Mouse (Mus musculus) midbrain, embryonic 11.5 days (tissue): Measurements from ENCODE around the gene Bst1. TPM values are rescaled to one million over a fixed set of nuclear protein-coding genes. Genes with fewer than 3 reads are reported as not detected.
A peak's percentile ranks its signal among the peaks of the same experiment; 100 is the strongest.

ENCODE experiments used
- ATAC-seq: fragments of 200-750 bp; cut with Nextera tagmentation; 2 replicates; pipeline ENCODE4 v1.8.0; 2017; ENCODE audit warnings: moderate TSS enrichment, moderate library complexity; ENCODE audit not compliant: low FRiP score
- DNase-seq: peaks from one replicate; pipeline ENCODE4 v3.0.0; 2015; ENCODE audit warnings: low spot score; ENCODE audit errors: missing footprints
- H3K27ac ChIP-seq: fragments of 300-500 bp; sonication (generic); 2 replicates; pipeline ENCODE4 v1.5.1; 2014; ENCODE audit warnings: low read depth, low read length
- H3K27me3 ChIP-seq: fragments of 300-500 bp; sonication (generic); 2 replicates; pipeline ENCODE4 v1.6.1; 2014; ENCODE audit warnings: mild to moderate bottlenecking, low read length, moderate library complexity, mixed read lengths; ENCODE audit not compliant: control insufficient read depth, insufficient read depth
- H3K36me3 ChIP-seq: fragments of 300-500 bp; sonication (generic); 2 replicates; pipeline ENCODE4 v1.6.1; 2014; ENCODE audit warnings: mild to moderate bottlenecking, low read length, moderate library complexity, mixed read lengths; ENCODE audit not compliant: control insufficient read depth, insufficient read depth
- H3K4me1 ChIP-seq: fragments of 300-500 bp; sonication (generic); 2 replicates; pipeline ENCODE4 v1.6.1; 2014; ENCODE audit warnings: low read length; ENCODE audit not compliant: control insufficient read depth, insufficient read depth
- H3K4me2 ChIP-seq: fragments of 300-500 bp; sonication (generic); 2 replicates; pipeline ENCODE4 v1.6.1; 2014; ENCODE audit warnings: mild to moderate bottlenecking, moderate library complexity
- H3K4me3 ChIP-seq: fragments of 300-500 bp; sonication (generic); 2 replicates; pipeline ENCODE4 v1.5.1; 2014; ENCODE audit warnings: low read depth, low read length
- H3K9ac ChIP-seq: fragments of 300-500 bp; sonication (generic); 2 replicates; pipeline ENCODE4 v1.6.1; 2014; ENCODE audit warnings: low read length
- H3K9me3 ChIP-seq: fragments of 300-500 bp; sonication (generic); 2 replicates; pipeline ENCODE4 v1.6.1; 2016; ENCODE audit warnings: low read length; ENCODE audit not compliant: control insufficient read depth
- WGBS: fragments of 180-500 bp; shearing (Covaris S2); extraction: QIAGEN DNeasy Blood & Tissue Kit; methylation state at CpG from one replicate; pipeline ENCODE4 v1.1.7; 2014; 5-methylcytosine and 5-hydroxymethylcytosine counted together
- polyA plus RNA-seq: library from polyadenylated mRNA; unstranded; fragments of >200 nt; fragmentation: Nextera tagmentation; extraction: Ambion mirVana; gene quantifications from 2 replicates; pipeline ENCODE4 v1.2.1, GENCODE M21; 2014

Gene Bst1
- polyA plus RNA-seq, 1 experiment from 2014 or later = not detected

- H3K4me1 ChIP-seq = no peaks in the 10 kb centered on the region
- 85% methylated on average over 3 of the region's 3 CpGs for WGBS
- no peak overlapping the region for H3K27ac ChIP-seq
- no peak overlapping the region for H3K4me3 ChIP-seq
- H3K36me3 ChIP-seq = no peaks in the 10 kb centered on the region
- H3K9ac ChIP-seq = no peak overlapping the region
- H3K4me2 ChIP-seq = no peak overlapping the region
- no peak for DNase-seq
- H3K27me3 ChIP-seq = no peaks in the 10 kb centered on the region
- H3K9me3 ChIP-seq = no peaks in the 10 kb centered on the region
- ATAC-seq = no peak
These were observed 4.1 kb downstream of the Bst1 start for GRCm38 (mm10) chr5:43822824-43823223.

GRCm38 (mm10) chr5:43824580-43824979, 5.9 kb downstream of the Bst1 start:
- WGBS = 96% methylated on average over 3 of the region's 3 CpGs
- H3K9ac ChIP-seq = no peak overlapping the region
- DNase-seq (no peak), ATAC-seq (no peak)
- no peaks in the 10 kb centered on the region for H3K36me3 ChIP-seq
- H3K4me2 ChIP-seq = no peak overlapping the region
- H3K9me3 ChIP-seq = no peaks in the 10 kb centered on the region
- H3K27me3 ChIP-seq = no peaks in the 10 kb centered on the region
- no peaks in the 10 kb centered on the region for H3K4me1 ChIP-seq
- H3K4me3 ChIP-seq = no peak overlapping the region
- no peak overlapping the region for H3K27ac ChIP-seq

DNA sequence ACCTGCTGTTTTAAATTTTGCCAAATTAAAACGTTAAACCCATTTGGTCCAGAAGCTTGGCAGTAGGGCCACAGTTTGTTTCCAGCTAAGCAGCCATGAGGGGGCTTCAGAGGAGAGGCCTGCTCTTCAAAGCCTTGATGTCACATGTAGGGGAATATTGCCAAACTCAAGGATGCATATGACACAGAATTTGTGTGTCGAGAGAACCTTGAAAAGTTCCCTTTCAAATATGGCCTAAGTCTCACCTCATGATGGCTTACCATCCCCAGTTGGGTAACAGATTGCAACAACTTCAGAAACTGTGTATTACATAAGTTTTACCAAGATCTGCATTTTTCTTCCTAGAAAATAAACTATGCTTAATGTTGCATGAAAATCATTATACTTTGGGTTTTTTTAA, 8.2 kb downstream of the Bst1 start:
- H3K9ac ChIP-seq = no peak overlapping the region
- ATAC-seq (no peak), DNase-seq (no peak)
- no peak overlapping the region for H3K4me2 ChIP-seq
- no peaks in the 10 kb centered on the region for H3K9me3 ChIP-seq
- no peaks in the 10 kb centered on the region for H3K36me3 ChIP-seq
- 87% methylated on average over 2 of the region's 2 CpGs for WGBS
- no peak overlapping the region for H3K27ac ChIP-seq
- no peak overlapping the region for H3K4me3 ChIP-seq
- no peaks in the 10 kb centered on the region for H3K27me3 ChIP-seq
- H3K4me1 ChIP-seq = no peaks in the 10 kb centered on the region

DNA sequence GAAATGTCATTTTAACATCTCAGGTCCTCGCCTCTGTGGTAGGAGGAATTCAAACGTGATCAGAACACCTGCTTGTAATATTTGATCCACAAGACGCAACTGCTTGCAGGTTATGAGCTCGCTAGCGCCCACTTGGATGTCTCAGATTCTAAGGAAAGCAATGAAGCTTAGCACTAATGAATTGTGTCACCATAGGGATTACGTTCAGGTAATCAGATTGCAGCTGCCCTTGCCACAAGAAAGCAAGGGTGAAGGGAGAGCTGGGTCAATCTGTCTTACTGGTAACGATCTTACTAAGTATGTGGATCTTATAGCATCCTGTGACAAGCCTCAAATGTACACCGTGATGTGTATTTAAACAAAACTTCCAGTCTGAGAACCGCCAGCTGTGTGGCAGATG, 8.7 kb downstream of the Bst1 start:
- Histone ChIP-seq H3K9ac (no peak overlapping the region), H3K9me3 (no peaks in the 10 kb centered on the region), H3K4me2 (no peak overlapping the region), H3K27ac (no peak overlapping the region), H3K27me3 (no peaks in the 10 kb centered on the region), H3K4me1 (no peaks in the 10 kb centered on the region), H3K4me3 (no peak overlapping the region), H3K36me3 (no peaks in the 10 kb centered on the region)
- no peak for DNase-seq
- no peak for ATAC-seq
- WGBS = 89% methylated on average over 9 of the region's 9 CpGs

DNA sequence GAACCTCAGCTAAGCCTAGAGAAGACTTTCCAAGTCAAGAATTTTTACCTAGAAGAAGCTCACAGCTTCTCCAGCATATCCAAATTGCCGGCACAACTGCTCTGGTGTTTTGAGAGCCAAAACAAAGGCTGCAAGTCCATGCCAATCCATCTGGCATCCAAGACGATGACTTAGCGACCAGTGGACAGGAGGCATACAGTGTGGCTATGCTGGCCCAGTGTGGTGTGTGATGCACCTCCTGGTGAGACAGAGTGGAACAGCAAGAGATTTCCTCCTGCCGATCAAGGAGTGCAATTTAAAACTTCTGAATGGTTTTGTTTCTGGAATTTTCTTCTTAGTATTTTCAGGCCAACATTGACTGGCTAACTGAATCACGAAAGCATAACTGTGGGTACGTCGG, 17.9 kb downstream of the Bst1 start:
- no peak overlapping the region for H3K27ac ChIP-seq
- H3K4me1 ChIP-seq = no peaks in the 10 kb centered on the region
- no peaks in the 10 kb centered on the region for H3K27me3 ChIP-seq
- H3K36me3 ChIP-seq = no peaks in the 10 kb centered on the region
- ATAC-seq = no peak
- WGBS = 95% methylated on average over 7 of the region's 7 CpGs
- no peak overlapping the region for H3K4me3 ChIP-seq
- no peak overlapping the region for H3K4me2 ChIP-seq
- H3K9ac ChIP-seq = no peak overlapping the region
- DNase-seq = no peak
- H3K9me3 ChIP-seq = no peaks in the 10 kb centered on the region

DNA sequence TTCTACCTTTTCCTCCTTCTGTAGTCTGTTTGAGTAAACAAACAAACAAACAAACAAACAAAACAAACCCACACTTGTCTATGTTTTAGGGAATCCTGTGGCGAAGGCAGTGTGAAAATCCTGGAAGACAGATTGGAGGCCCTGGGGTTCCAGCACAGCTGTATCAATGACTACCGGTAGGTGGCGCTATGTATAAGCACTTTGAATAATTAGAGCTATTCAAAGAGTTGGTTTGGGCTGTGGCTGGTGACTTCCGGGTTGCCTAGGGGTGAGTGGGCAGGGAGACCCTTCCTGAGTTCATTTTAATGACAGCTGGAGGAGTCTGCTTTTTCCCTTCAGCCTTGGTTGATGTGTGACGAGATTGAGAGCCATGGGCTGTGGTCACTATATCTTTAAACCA, 18.7 kb downstream of the Bst1 start:
- ATAC-seq (peak; percentile 46; the same call in 1 of the 2 replicates), DNase-seq (peak; percentile 90)
- no peak overlapping the region for H3K9ac ChIP-seq
- H3K4me1 ChIP-seq = no peaks in the 10 kb centered on the region
- H3K4me3 ChIP-seq = no peak overlapping the region
- WGBS = 54% methylated on average over 5 of the region's 5 CpGs
- no peaks in the 10 kb centered on the region for H3K9me3 ChIP-seq
- no peak overlapping the region for H3K4me2 ChIP-seq
- H3K27ac ChIP-seq = no peak overlapping the region
- no peaks in the 10 kb centered on the region for H3K27me3 ChIP-seq
- H3K36me3 ChIP-seq = no peaks in the 10 kb centered on the region

- Histone ChIP-seq H3K4me3 (no peak overlapping the region), H3K9ac (no peak overlapping the region), H3K4me2 (no peak overlapping the region), H3K36me3 (no peaks in the 10 kb centered on the region), H3K4me1 (no peaks in the 10 kb centered on the region), H3K27me3 (no peaks in the 10 kb centered on the region), H3K9me3 (no peaks in the 10 kb centered on the region), H3K27ac (no peak overlapping the region)
- peak; percentile 52; the same call in 1 of the 2 replicates for ATAC-seq
- peak; percentile 95 for DNase-seq
- WGBS = 54% methylated on average over 11 of the region's 11 CpGs
These were observed 22.7 kb downstream of the Bst1 start for GRCm38 (mm10) chr5:43841144-43842010.

DNA sequence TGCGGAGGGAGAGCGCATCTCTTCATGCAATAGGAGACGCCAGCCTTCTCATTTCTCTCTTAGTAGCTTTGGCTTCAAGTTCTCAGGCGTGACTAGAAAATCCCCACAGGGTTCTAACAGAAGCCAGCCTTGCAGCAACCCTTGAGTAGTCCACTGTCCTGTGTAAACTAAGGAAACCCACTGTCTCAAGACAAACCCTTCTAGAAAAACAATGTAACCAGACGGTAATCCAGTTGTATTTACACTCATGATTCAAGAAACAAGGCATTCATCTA, 23.3 kb downstream of the Bst1 start:
- no peak overlapping the region for H3K9ac ChIP-seq
- no peaks in the 10 kb centered on the region for H3K9me3 ChIP-seq
- no peaks in the 10 kb centered on the region for H3K27me3 ChIP-seq
- no peak overlapping the region for H3K4me2 ChIP-seq
- no peaks in the 10 kb centered on the region for H3K4me1 ChIP-seq
- no peak for ATAC-seq
- 84% methylated on average over 5 of the region's 5 CpGs for WGBS
- H3K4me3 ChIP-seq = no peak overlapping the region
- no peaks in the 10 kb centered on the region for H3K36me3 ChIP-seq
- no peak overlapping the region for H3K27ac ChIP-seq
- no peak for DNase-seq

- Histone ChIP-seq H3K27me3 (no peaks in the 10 kb centered on the region), H3K27ac (no peak overlapping the region), H3K4me2 (no peak overlapping the region), H3K9ac (no peak overlapping the region), H3K9me3 (no peaks in the 10 kb centered on the region), H3K4me1 (no peaks in the 10 kb centered on the region), H3K36me3 (no peaks in the 10 kb centered on the region), H3K4me3 (no peak overlapping the region)
- ATAC-seq (no peak), DNase-seq (no peak)
- WGBS = 76% methylated on average over 3 of the region's 3 CpGs
These were observed 24.0 kb downstream of the Bst1 start for GRCm38 (mm10) chr5:43842576-43843155.
